Comparison of ENCODE assay signal across 9 mouse cellular contexts in genomic region chr11:101149178-101150105, GRCm38 (mm10). TPM values are rescaled to one million over a fixed set of nuclear protein-coding genes. Genes with fewer than 3 reads are reported as not detected.
DNase-seq lines count a peak whose midpoint lies in the region; ATAC-seq and TF ChIP-seq lines count a peak whose summit lies in the region.
"Had no signal": no experiment of that assay in that cellular context is flagged by ENCODE, and none has a peak within 500 bp of the region (broad histone marks: within the 10 kb centered on the region; RNA-seq: fewer than 3 reads in every experiment).

No protein-coding gene starts in this region.

- no peak for TF ChIP-seq CTCF in embryonic fibroblast, embryonic 13.5 days (IDR thresholded peaks at IDR 0.05; ENCODE audit: borderline replicate concordance, insufficient read depth, low read length)

- no peak overlapping the region for H3K4me3 ChIP-seq in heart, embryonic 10.5 days
- no peak overlapping the region for H3K4me3 ChIP-seq in embryonic fibroblast, embryonic 13.5 days (ENCODE audit: insufficient read depth, low read length)
- H3K4me3 ChIP-seq in intestine, embryonic 16.5 days (ENCODE audit: low read length) = no peak overlapping the region

- H3K36me3 ChIP-seq in heart, embryonic 10.5 days = no peaks in the 10 kb centered on the region
- no peaks in the 10 kb centered on the region for H3K36me3 ChIP-seq in intestine, embryonic 16.5 days (ENCODE audit: control insufficient read depth, insufficient read depth, low read length)

- WGBS in heart, embryonic 10.5 days = 60% methylated on average over 9 of the region's 9 CpGs
- WGBS in intestine, embryonic 16.5 days = 31% methylated on average over 9 of the region's 9 CpGs

- TF ChIP-seq POLR2A in embryonic fibroblast, embryonic 13.5 days (IDR thresholded peaks at IDR 0.05; ENCODE audit: low read depth, low read length) = no peak

- peak; percentile 97 for DNase-seq in heart, adult 11 months
- no peak for DNase-seq in heart, embryonic 10.5 days (ENCODE audit: low spot score)
- peak; percentile 63 for DNase-seq in 3T3-L1 (ENCODE audit: low read depth, low spot score)
- no peak for DNase-seq in right cerebral cortex, postnatal 36 days (ENCODE audit: low spot score in 2 of 2)
- DNase-seq in natural killer cell, adult 2 months (ENCODE audit: low spot score in 2 of 2) = no peak
- DNase-seq in right cerebral cortex, postnatal 10 days (ENCODE audit: low spot score in 2 of 2) = no peak

- no peaks in the 10 kb centered on the region for H3K9me3 ChIP-seq in heart, embryonic 10.5 days
- H3K9me3 ChIP-seq in intestine, embryonic 16.5 days (ENCODE audit: control insufficient read depth, low read length) = no peaks in the 10 kb centered on the region

- peaks cover 9% of the 10 kb centered on the region for H3K4me1 ChIP-seq in heart, embryonic 10.5 days
- peaks cover 7% of the 10 kb centered on the region; the same call in 1 of the 2 replicates for H3K4me1 ChIP-seq in embryonic fibroblast, embryonic 13.5 days (ENCODE audit: control insufficient read depth, insufficient read depth, low read length)
- peaks cover 13% of the 10 kb centered on the region for H3K4me1 ChIP-seq in intestine, embryonic 16.5 days (ENCODE audit: control insufficient read depth, insufficient read depth, low read length)

- no peak overlapping the region for H3K4me2 ChIP-seq in intestine, embryonic 16.5 days (ENCODE audit: low read depth, low read length)

- peak overlapping the region; percentile 41 for H3K9ac ChIP-seq in intestine, embryonic 16.5 days (ENCODE audit: low read depth, low read length)

- no peak overlapping the region; the same call in 1 of the 2 replicates for H3K27ac ChIP-seq in heart, embryonic 10.5 days
- H3K27ac ChIP-seq in embryonic fibroblast, embryonic 13.5 days (ENCODE audit: insufficient read depth, low read length) = peak overlapping the region; percentile 50
- peak overlapping the region; percentile 80 for H3K27ac ChIP-seq in intestine, embryonic 16.5 days (ENCODE audit: low read length)

- ATAC-seq in intestine, embryonic 16.5 days = peak; percentile 61

- no peaks in the 10 kb centered on the region for H3K27me3 ChIP-seq in heart, embryonic 10.5 days (ENCODE audit: insufficient read depth, poor library complexity, severe bottlenecking)
- H3K27me3 ChIP-seq in intestine, embryonic 16.5 days (replicated peaks; ENCODE audit: control insufficient read depth, insufficient read depth, low read length) = no peaks in the 10 kb centered on the region
- H3K27me3 ChIP-seq: CH12.LX had no signal

RNA-seq across cellular contexts. Expression of gene Tubg2, which starts 6.3 kb away (rescaled TPM):
- polyA plus RNA-seq in heart, embryonic 10.5 days (2016; fragmentation: Nextera tagmentation; extraction: Ambion mirVana) = 3.0 and 4.2 TPM in 2 replicates
- polyA plus RNA-seq in embryonic fibroblast, embryonic 13.5 days (2011; ENCODE audit: insufficient read length, low read depth, missing spikeins) = 5.5 and 6.1 TPM in 2 replicates
- 3.9 and 4.2 TPM in 2 replicates for polyA plus RNA-seq in intestine, embryonic 16.5 days (2015; fragmentation: Nextera tagmentation; extraction: Ambion mirVana)

RNA-seq across cellular contexts. Expression of gene Cntnap1, which starts 20.9 kb away (rescaled TPM):
- 0.39 and 0.44 TPM in 2 replicates for polyA plus RNA-seq in heart, embryonic 10.5 days (2016; fragmentation: Nextera tagmentation; extraction: Ambion mirVana)
- 3.0 TPM in 2 replicates for polyA plus RNA-seq in embryonic fibroblast, embryonic 13.5 days (2011; ENCODE audit: insufficient read length, low read depth, missing spikeins)
- 0.86 and 0.87 TPM in 2 replicates for polyA plus RNA-seq in intestine, embryonic 16.5 days (2015; fragmentation: Nextera tagmentation; extraction: Ambion mirVana)

RNA-seq across cellular contexts. Expression of gene Plekhh3, which starts 21.7 kb away (rescaled TPM):
- 5.6 and 6.4 TPM in 2 replicates for polyA plus RNA-seq in heart, embryonic 10.5 days (2016; fragmentation: Nextera tagmentation; extraction: Ambion mirVana)
- 7.1 and 11.5 TPM in 2 replicates for polyA plus RNA-seq in embryonic fibroblast, embryonic 13.5 days (2011; ENCODE audit: insufficient read length, low read depth, missing spikeins)
- polyA plus RNA-seq in intestine, embryonic 16.5 days (2015; fragmentation: Nextera tagmentation; extraction: Ambion mirVana) = 9.2 and 10.1 TPM in 2 replicates

RNA-seq across cellular contexts. Expression of gene Ccr10, which starts 25.8 kb away (rescaled TPM):
- polyA plus RNA-seq in heart, embryonic 10.5 days (2016; fragmentation: Nextera tagmentation; extraction: Ambion mirVana) = 0.16 and 0.19 TPM in 2 replicates
- polyA plus RNA-seq in embryonic fibroblast, embryonic 13.5 days (2011; ENCODE audit: insufficient read length, low read depth, missing spikeins) = not detected in 2 replicates
- 0.20 and 0.29 TPM in 2 replicates for polyA plus RNA-seq in intestine, embryonic 16.5 days (2015; fragmentation: Nextera tagmentation; extraction: Ambion mirVana)

RNA-seq across cellular contexts. Expression of gene Tubg1, which starts 29.7 kb away (rescaled TPM):
- polyA plus RNA-seq in heart, embryonic 10.5 days (2016; fragmentation: Nextera tagmentation; extraction: Ambion mirVana) = 103 and 110 TPM in 2 replicates
- 34.8 and 36.2 TPM in 2 replicates for polyA plus RNA-seq in embryonic fibroblast, embryonic 13.5 days (2011; ENCODE audit: insufficient read length, low read depth, missing spikeins)
- 51.0 and 56.3 TPM in 2 replicates for polyA plus RNA-seq in intestine, embryonic 16.5 days (2015; fragmentation: Nextera tagmentation; extraction: Ambion mirVana)

Comparison
In these comparisons a context has a peak if more than half of its experiments do, and no peak if none do; other contexts are left out.
1. DNase-seq: peak in heart, adult 11 months (single experiment) and 3T3-L1 (single experiment); none in heart, embryonic 10.5 days (single experiment), right cerebral cortex, postnatal 36 days (0 of 2), natural killer cell, adult 2 months (0 of 2) and right cerebral cortex, postnatal 10 days (0 of 2).